Mouse (Mus musculus): ENCODE measurements around the gene Fkbpl.

Gene Fkbpl

DNA sequence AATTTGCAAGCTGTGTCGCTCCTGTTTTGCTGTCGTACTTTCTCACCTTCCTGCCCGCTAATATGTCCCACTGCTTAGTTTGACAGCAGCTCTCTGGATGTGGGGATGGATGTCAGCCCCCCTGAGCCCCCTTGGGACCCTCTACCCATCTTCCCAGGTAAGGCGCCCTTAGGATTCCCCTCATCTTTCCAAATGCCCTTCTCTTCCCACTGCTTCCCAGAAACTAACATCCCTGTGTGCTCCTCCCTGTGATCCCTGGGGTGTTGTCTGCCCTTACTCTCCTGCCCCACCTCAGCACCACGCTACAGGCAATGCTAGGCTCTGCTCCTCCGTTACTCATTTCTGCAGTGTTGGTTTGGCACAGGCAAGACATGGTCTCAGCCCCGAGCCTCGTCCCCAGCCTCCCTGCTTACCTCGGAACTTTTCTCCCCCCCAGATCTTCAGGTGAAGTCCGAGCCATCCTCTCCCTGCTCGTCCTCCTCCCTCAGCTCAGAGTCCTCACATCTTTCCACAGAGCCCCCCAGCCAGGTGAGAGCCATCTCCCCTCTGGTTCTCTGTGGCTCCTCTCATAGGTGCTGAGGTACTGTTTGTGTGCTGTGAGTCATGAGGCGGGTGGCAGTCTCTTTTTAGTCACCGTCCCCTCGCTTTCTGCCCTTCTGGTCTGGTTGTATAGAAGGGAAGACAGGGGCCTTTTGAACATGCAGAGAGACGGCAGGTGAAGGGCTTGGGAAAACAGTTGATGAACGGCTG is 3.8 kb downstream of the Fkbpl start:
- DNase-seq (ENCODE audit: low read depth, low spot score) = no peak

DNA sequence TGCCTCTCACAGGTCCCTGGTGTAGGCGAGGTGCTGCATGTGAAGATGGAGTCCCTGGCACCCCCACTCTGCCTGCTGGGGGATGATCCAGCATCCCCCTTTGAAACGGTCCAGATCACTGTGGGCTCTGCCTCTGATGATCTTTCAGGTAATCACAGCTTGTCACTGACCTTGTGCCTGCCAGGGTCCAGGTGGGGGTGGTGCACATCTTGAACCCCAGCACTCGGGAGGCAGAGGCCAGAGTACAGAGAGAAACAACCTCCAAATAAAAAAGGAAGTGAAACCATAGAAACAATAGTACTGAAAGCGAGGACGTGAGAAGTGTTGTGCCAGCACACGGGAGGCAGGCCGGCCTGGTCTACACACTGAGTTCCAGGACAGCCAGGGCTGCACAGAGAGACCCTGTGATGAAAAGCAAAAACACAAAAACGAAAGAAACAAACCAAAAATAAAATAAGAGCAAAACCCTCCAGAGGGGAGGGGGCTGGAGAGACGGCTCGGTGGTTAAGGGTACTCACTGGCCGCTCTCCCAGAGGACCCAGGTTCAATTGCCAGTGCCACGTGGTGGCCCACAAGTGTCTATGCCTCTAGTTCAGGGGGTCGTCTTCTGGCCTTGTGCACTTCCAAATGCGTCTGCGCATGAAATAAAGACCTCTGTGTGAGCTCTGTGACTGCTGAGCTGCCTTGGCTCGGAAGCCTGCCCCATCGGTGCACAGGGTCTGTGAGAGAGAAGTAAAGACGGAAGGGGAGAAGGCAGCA is 4.7 kb downstream of the Fkbpl start:
- no peak for DNase-seq (ENCODE audit: low read depth, low spot score)

DNA sequence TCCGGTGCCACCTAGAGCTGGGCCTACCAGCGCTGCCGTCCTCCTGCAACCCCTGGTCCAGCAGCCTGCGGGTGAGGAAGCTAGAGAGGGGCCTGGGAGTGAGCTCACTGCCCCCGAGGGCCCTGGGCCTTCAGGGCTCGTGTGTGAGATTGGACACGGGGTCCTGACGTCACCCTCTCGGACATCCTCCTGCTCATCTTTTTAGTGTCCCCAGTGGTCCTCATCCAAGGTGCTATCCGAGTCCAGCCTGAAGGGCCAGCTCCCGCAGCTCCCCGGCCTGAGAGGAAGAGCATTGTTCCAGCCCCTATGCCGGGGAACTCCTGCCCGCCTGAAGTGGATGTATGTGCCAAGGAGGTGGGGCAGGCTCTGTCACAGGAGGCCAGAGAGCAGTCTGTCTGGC is 6.2 kb downstream of the Fkbpl start:
- no peak for DNase-seq (ENCODE audit: low read depth, low spot score)

DNA sequence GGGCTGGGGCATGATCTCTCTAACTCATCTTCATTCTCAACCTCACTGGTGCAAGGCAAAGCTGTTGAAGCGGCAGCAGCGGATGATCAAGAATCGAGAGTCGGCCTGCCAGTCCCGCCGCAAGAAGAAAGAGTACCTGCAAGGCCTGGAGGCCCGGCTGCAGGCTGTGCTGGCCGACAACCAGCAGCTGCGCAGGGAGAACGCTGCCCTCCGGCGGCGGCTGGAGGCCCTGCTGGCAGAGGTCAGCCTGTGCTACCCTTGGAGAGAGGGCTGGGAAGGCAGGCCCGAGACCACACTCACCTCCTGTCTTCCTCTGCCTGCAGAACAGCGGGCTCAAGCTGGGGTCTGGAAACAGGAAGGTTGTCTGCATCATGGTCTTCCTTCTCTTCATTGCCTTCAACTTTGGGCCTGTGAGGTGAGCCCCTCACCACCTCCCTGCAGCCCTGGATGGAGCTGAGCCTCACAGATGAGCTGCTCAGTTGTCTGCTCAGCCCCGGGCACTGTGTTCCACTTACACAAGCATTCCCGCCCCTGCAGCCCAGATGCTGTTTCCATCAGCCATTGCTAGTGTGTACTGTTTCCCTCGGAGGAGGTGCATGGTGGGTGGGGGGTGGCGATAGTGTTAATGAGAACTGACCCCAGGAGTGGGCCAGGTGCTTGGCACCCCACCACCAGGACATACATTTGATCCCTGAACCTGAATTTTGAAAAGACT is 7.1 kb downstream of the Fkbpl start:
- no peak for DNase-seq (ENCODE audit: low read depth, low spot score)

DNA sequence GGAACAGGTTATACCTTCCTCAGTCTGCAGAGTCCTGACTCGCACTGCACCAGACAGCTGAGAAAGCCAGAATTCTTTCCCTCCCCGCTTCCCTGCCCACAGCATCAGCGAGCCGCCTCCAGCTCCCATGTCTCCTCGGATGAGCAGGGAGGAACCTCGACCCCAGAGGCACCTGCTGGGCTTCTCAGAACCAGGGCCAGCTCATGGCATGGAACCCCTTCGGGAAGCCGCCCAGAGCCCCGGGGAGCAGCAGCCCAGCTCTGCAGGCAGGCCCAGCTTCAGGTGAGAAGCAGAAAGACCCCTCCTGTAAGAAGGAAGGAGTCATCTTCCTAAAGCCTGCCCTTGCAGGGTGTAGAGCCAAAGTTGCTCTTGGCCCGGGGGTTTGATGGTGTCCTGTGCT is 8.0 kb downstream of the Fkbpl start:
- no peak for DNase-seq (ENCODE audit: low read depth, low spot score)

DNA sequence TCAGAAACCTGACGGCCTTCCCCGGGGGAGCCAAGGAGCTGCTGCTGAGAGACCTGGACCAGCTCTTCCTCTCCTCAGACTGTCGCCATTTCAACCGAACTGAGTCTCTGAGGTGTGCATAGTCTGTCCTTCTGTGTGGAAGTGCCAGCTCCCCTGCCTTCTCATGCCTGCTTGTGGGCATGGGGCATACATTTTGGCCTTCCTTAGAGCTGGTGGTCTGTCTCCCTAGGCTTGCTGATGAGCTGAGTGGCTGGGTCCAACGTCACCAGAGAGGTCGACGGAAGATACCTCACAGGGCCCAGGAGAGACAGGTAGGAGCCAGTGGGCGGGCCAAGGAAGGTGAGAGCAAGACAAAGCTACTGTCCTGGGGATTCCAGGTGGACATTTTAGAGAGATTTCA is 8.4 kb downstream of the Fkbpl start:
- no peak for DNase-seq (ENCODE audit: low read depth, low spot score)

DNA sequence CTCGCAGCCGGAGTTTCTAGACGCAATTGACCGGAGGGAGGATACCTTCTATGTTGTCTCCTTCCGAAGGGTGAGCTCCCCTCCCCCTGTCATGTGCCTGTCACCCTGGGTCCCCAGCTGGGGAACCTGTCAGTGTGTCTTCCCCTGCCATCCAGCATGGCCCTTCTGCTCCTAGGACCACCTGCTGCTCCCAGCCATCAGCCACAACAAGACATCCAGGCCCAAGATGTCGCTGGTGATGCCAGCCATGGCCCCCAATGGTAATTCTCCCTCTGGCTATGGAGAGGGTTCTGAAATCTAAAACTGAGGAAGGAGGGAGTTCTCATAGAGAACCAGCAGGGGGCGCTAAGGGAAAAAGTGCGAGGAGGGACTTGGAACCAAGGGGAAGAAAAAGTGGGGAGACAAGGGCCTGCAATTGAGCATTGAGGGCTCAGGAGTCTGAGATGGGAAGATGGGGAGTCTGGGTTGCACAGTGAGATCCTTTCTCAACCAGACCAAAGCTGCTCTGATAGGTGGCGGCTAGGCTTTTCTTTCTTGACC is 9.3 kb downstream of the Fkbpl start:
- DNase-seq (ENCODE audit: low read depth, low spot score) = no peak

DNA sequence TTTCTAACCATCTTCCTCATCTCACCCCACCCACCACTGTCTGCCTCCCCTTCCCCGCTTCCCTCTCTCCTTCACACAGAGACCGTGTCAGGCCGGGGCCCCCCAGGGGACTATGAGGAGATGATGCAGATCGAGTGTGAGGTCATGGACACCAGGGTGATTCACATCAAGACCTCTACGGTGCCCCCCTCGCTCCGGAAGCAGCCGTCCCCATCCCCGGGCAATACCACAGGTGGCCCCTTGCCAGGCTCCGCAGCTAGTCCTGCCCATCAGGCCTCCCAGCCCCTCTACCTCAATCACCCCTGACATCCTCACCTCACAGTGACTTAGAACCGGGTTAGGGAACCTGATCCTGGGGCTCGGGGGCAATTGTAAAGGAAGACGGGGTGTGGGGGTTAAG is 9.8 kb downstream of the Fkbpl start:
- DNase-seq (ENCODE audit: low read depth, low spot score) = no peak

DNA sequence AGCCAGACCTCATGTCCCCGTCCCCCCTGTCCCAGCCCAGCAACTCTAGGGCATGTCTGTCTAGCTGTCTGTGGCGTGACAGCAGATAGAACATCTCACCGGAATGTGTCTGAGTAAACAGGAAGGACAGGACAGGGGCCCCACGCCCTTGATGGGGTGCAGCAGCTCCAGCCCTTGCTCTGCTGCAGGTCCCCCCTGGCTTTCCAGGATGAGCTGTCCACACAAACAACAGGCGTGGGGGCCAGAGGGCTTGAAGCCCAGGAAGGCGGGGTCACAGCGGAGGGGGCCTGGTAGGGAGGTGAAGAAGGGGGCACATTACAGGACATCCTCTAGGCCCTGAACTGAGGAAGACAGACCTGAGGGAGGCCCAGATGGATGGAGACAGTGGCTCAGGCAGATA is 10.6 kb downstream of the Fkbpl start:
- DNase-seq (ENCODE audit: low read depth, low spot score) = no peak

DNA sequence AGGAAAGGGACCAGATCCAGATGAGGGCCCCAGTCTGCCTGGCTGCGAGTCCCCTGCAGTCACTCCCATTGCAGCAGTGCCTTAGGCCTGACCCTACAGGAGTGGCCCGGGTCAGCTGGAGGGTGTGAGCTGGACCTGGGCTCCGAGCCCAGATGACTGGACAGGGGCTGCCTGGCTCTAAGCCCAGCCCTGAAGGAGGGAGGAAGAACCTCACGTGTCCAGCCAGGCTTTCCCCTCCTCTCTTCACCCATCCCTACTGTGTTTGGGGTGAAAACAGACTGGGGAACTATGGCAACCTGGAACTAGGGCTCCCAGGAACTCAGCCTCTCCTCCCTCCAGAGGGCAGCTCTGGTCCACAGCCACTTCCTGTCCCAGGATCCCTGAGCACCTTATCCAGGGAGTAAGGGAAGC is 11.0 kb downstream of the Fkbpl start:
- DNase-seq (ENCODE audit: low read depth, low spot score) = no peak

DNA sequence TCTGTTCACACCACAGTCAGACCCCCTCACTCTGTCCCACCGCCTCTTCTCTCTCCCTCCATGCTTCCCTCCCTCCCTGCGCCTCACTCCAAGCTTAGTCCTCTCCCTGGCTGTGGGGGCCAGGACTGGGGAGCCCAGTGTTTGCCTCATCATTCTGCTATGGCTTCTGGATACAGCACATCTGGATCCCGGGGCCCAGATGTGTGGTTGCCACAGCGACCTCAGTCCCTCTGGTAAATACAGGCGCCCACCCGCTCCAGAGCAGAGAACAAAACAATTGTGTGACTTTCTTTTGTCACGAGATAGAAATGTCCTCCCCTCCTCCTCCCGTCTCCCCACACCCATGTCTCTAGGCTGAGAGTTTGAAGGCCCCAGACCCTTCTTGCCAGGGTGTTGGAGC is 12.1 kb downstream of the Fkbpl start:
- DNase-seq (ENCODE audit: low read depth, low spot score) = no peak

DNA sequence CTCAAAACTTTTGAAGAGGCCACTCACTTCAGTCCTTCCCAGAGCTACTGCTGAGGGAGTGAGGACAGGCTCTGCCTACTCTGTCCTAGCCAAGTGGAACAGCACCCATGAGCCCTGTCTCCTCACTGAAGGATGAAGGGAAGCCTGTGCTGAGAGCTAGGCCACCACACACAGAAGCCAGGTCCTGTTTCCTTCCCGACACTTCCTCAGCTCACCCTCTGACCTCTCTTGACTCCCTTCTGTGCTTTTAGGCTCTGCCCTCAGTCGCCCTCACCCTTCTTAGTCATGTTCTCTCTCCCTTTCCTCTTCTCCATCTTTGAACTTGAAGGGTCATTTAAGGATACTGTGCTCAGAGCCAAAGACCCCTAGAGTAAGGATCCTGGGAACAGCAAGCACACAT is 12.7 kb downstream of the Fkbpl start:
- no peak for DNase-seq (ENCODE audit: low read depth, low spot score)

DNA sequence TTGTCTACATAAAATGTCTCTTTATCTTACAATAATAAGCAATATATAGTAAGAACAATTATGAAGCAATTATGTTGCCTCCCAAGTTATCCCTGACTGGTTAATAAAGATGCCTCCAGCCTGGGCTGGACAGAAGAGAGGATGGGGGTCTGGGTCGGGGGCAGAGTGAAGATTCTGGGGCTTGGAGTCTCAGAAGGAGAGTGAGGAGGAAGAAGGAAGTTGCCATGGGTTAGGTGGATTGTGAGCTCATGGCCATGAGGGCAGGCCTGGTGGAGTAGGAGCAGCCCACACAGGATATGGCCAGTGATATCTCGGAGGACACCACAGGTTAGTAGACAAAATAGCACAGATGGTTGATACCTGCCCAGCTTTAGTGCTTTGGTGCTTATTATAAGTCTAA is 13.6 kb downstream of the Fkbpl start:
- DNase-seq (ENCODE audit: low read depth, low spot score) = no peak

DNA sequence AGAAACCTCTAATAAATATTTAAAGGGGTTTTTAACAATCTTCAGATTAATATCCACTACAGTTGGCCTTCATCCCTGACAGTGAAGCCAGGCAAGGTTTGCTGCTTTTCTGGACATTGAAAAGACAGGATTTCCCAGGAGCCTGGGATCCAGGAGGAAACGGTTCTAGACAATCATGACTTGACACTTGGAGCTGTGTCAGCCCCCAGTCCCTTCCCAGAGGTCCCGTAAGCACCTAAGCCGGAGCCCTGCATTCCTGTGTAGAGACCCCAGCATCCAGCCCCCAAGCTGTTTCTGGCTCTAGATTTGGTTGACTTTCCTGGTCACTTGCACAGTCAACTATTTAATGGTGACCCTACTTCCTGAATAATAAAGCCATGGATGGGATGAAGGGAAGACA is 14.0 kb downstream of the Fkbpl start:
- DNase-seq (ENCODE audit: low read depth, low spot score) = no peak

DNA sequence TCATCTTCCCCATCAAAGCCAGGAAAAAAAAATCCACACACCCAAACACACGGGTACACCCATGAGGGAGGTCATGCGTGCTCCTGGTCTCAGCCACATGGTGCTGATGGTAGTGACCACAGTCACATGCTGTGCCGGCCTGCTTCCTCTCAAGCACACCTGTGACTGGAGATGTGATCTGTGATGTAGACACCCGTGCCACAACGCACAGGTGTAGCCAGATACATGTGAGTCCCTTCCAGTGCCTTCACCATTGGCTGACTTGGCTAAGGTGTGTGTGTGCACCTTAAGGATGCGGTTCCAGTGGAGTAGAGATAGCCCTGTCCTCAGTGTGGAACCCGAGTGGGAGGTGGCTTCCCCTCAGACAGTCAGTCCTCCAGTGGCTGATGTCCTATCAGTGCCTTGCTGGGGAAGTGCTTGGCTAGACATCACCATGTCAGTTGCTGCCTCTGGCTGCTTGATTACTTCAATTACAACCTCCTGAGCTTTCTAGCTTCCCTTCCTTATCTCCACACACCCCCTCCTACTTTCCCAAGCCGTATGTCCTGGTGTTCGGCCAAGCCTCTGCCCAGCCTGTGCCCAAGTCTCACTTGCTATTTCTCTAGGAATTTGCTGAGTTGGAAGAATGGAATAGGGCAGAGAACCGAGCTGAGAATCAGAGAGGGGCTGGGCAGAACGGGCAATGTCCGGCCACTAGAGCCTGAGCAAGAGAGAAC is 14.8 kb downstream of the Fkbpl start:
- no peak for DNase-seq (ENCODE audit: low read depth, low spot score)

DNA sequence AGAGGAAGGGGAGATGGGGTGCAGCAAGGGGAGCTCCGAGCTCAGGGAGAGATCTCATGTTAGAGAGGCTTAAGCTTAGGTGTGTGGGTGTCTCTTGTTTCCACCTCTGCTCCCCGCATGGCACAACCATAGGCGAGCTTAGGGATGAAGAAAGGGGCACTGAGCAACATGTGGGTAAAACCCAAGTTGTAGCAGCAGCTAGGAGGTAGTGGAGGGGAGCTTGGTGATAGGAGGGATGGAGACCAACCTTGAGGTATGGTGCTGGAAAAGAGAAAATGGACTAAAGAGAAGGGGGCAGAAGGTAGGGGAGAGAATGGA is 15.3 kb downstream of the Fkbpl start:
- DNase-seq (ENCODE audit: low read depth, low spot score) = no peak

DNA sequence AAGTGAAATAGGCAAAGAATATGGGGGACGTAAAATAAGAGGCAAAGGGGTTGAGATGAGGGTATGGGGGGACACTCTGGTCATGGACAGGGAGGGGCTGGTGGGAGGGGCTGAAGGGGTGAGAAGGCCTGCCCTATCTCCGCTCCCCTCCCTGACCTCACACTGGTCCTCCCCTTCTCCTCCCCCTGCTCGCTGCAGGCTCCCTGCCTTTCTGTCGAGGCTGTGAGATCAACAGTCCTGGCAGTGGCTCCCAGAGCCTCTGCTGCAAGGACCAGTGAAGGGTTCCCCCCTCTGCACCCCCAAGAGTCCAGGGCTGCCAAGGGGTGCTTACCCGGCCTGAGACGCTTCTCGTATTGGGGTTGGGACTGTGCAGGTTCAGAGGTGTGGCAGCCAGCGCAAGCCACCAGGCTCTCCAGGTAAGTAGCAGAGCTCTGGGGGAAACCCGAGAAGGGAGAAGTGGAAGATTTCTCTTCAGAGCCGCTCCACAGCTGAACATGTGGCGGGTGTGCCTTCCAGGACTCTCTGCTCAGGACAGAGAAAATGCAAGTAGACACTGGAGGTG is 15.8 kb downstream of the Fkbpl start:
- DNase-seq (ENCODE audit: low read depth, low spot score) = no peak

DNA sequence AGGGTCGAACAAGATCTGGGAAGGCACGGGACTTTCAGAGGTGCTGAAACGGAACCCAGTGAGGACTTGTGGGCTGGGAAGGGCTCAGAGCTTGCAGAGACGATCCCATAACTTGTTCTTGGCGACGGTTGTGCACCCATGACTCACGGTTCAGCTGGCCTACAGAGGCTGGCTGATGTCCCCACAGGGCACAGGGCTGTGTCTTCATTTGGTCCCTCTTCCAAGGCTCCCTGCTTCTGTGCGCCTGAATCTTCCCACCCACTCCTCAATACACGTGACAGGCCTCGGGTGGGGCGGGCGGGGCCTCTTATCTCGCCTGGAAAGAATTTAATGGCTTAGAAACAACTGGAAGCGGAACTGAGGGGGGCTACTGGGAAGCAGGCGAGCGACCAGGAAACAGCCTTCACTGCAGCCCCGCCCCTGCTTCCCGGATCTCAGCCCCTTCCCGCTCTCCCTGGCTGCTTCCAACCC is 16.6 kb downstream of the Fkbpl start:
- DNase-seq (ENCODE audit: low read depth, low spot score) = no peak

DNA sequence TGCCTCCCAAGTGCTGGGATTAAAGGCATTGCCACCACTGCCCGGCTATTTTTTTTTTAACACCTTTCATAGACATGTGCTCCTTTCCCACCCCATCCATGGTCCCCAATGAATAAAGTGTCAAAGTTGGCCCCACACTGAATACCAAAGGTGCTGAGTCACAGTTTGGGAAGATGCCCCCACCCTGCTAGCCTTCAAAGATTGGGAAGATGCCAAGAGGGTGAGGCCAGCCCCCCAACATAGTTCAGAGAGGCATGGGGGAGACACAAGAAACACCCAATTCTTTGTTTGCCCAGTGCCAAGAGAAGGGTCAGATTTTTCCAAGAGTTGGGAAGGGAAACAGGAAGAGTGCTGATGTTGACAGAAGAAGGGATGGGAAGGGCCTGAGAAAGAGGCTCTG is 17.9 kb downstream of the Fkbpl start:
- no peak for DNase-seq (ENCODE audit: low read depth, low spot score)

DNA sequence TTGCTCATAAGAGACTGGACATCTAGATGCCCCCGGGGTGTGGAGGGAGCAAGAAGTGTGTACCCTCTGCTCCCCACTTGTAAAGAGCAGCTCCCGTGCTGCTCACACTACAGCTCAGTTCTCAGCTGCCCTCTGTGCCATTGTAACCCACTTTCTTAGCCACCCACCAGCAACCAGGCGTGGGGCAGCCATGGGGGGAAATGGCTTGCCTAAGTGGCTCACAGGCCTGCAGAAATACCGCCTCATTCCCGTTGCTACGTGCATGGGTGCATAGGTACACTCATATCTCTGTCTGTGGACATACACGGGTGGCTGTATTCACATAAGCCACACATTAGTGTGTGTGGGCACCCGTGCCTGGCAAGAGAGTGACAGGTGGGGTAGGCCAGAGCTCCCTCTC is 18.4 kb downstream of the Fkbpl start:
- DNase-seq (ENCODE audit: low read depth, low spot score) = no peak

DNA sequence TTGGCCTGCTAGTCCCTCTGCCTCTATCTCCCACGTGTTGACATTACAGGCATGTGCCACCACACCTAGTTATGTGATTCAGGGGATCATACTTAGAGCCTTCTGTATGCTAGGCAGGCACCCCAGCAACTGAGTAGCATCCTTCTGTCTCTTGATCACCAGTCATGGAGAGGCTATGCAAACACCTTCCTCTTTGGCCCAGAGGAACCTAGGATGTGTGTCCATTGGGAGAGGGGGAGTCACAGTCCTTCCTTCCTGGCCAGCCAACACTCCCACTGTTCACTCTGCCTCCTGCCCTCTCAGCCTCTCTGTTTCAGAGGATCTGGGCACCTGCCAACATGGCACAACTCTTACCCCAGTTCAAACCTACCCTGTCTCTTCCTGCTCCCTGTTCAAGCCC is 19.0 kb downstream of the Fkbpl start:
- no peak for DNase-seq (ENCODE audit: low read depth, low spot score)

DNA sequence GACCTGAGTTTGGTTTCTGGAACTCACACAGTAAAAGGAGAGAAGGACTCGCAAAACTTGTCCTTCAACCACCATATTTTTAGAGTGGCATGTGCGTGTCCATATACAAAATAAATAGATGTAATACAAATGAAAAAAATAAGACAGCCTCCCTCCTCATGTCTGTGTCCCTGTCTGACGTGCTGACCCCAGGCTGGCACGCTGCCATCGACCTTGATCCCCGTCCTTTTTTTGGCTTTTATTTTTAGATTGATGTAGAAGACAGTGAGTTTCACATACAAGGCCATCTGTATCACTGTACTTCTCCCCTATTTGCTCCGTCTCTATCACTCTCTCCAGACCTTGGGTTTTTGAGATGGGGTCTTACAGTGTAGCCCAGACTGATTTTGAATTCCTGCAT is 19.9 kb downstream of the Fkbpl start:
- DNase-seq (ENCODE audit: low read depth, low spot score) = no peak
